Mouse (Mus musculus) embryo, embryonic 10 days (tissue): Measurements from ENCODE around the gene Sun2.

Source experiments
- DNase-seq: peaks from one replicate; pipeline ENCODE4 v3.0.0-alpha.2; 2015; ENCODE audit warnings: low spot score

The Sun2 gene

GRCm38 (mm10) chr15:79741921-79742705 is at the start of gene Sun2:
Gene Sun2, minus strand, starts transcription at chr15:79742536.
- DNase-seq = peak; percentile 78

GRCm38 (mm10) chr15:79791502-79791901 is 49.2 kb upstream of the Sun2 start:
- DNase-seq = peak; percentile 86

DNA sequence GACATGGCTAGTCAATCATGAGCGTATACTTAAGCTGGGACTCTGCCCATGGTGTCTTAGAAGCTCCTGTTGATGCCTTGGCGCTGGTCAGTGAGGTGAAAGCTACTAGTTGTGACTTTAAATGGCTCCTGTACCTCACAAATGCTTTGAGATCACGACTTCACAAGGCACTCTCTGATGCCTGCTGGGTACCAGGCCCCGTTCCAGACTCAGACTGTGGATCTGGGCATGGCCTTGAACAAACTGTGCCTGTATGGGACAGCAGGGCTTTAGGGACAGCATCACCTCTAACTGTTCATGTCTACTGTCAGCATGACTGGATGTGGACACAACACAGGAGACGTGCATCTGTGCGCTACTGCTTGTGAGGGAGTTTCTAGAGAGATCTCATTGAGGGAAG is 48.6 kb upstream of the Sun2 start:
- DNase-seq = no peak

DNA sequence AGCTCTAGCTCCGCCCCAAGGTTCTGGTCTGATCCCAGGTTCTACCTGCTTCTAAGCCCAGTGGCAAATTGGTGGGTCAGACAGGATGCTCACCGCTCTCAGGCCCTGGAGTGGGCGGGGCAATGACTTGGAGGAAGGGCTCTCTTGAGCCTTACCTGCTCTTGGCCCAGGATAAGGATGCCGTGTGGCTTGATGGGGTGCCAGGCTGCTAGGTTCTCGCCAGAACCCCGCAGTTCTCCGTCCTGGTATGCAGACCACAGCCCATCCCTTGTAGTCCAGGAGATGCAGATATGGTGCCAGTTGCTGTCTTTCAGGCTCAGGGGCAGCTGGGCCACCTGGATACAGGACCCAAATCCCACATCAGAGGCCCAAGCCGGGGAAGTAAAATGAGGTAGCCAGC is 47.8 kb upstream of the Sun2 start:
- no peak for DNase-seq

DNA sequence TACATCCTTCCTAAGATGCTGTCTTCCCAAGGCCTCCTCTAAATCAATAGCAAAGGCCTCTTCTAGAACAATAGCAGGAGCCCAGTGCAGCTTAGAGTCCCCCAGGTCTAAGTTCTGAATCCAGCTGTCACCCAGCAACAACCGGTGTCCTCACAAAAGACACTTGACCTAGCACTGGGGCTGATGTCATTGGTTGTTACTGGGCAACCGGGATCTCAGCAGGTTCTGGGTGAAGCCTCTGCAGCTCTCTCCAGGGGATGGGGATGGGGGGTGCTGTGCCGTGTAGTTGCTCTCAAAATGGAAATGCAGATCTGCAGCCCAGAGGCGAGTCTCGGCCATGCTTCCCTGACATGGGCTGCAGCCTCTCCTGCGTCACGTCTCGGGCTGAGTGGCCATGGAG is 45.5 kb upstream of the Sun2 start:
- no peak for DNase-seq

DNA sequence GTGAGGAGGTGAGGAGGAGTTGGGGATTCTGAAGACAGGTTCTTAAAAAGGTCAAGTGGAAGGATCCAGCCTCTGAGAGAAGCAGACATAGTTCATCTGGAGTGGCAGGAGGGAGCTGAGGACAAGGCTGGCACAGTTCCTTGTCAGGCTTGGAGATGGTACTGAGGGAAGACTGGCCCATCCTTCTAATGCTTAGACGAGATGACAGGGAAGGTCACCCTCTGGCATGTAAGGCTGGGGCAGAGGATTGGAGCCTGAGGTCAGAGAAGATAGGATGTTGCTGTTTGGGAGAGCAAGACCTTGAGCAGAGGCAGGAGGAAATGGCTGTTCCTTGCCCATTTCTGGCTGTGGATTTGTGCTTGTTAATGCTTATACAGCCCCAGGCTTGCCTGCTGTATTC is 42.7 kb upstream of the Sun2 start:
- DNase-seq = no peak

DNA sequence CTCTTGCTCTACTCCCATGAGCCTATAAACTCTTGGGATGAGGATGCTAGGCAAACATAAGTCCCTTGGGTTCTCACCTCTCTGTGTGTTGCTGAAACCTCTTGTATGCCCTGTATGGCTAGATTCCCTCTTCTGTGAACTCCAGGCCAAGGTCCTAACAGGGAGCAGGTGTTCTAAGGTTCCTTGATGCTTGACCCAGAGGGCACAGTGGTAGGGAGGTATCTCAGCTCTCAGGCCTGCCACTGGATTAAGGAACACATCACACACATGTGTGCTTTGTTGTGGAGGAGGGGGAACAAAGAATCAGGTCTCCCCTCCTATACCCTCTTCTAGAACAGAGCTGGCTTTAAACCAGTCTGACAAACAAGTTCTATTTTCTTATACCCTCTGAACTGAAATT is 35.4 kb upstream of the Sun2 start, which contains the start of gene Dnal4:
Gene Dnal4 (minus strand): TSS at position 101 of the 400 bp plus-strand sequence.
- DNase-seq = no peak

- no peak for DNase-seq
Measured at GRCm38 (mm10) chr15:79775662-79776061, 33.3 kb upstream of the Sun2 start.

DNA sequence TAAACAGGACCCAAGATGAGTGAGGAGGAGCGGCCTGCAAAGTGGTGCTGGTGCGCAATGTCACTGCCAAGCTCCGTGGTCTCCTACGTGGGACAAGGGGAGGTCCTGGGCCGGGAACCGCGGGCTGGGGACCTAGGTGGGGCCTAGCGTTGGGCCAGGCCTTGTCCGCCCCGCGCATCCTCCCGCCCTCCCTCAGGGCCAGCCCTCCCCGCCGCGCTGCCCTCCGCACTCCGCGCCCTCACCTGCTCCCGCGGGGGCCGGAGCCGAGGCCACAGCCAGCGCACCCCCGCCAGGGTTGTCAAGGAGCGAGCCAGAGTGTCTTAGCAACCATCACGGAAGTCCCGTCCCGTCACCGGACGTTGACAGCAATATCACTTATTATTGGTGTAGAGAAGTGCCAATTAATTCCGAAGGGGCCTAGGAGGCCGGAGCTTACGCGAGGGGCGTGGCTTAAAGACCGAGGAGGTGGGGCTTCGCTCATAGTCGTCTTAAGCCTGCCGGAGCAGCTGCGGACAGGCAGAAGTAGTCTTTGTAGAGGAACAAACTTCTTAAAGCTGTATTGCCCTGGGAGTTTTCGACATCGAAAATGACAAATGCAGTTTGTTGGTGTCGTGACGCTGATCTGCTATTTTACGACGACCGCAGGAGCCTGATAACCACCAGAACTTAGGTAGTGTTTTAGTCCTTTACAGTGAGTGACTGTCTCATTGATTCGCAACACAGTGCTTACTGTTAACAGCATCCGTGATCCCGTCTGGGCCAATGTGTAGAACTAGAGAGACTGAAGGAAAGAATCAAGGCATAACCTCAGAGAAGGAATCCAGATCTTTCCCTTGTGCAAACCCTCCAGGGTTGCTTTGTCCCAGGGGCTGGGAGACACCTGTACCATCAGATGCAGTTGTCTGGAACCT is 32.0 kb upstream of the Sun2 start:
- DNase-seq = peak; percentile 98

- no peak for DNase-seq
Measured at GRCm38 (mm10) chr15:79770629-79771240, 28.4 kb upstream of the Sun2 start.

DNA sequence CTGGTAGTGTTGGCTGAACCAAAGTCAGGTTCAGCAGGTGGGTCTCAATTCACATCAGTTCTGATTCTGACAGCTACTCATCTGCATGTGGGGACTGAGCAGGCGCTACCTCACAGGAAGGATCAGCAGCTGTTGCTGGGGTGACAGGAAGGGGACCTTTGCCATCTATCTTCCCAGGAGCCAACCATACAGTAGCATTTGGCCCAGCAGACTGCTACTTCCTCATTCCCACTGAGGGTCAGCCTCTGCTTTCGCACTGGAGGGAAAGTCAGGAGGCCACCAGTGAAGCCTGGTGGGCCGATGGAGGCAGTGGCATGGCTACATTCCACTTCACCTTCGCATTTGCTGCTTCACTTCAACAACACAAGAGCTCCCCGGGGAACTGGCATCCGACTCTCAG is 26.0 kb upstream of the Sun2 start:
- no peak for DNase-seq

DNA sequence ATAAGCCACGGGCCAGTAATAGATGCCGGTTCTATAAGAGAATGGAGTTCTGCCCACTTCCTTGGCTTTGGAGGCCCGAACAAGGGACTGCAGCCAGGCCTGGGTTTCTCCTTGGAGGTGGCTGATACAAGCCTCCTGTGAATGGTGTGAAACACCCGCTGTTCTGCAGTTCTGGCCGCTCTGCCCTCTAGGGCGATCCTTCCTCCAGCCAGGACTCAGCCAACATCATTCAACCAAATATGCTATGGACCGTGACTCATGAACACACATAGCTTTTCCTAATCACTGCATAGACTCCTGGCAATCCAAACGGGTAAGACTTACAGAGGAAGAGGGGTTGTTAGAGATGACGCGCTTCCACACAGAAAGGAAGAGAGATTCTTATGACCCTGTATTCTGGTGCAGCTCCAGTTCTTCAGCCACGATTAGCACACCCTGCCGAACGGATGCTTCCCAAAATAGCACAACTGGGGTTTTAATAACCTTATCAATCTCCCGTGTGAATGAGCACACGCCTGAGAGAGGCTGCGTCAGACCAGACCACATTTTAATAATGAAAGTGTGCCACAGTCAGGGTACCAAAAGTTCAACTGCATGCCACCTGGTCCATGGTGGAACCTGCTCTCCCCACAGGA is 25.1 kb upstream of the Sun2 start:
- no peak for DNase-seq

DNA sequence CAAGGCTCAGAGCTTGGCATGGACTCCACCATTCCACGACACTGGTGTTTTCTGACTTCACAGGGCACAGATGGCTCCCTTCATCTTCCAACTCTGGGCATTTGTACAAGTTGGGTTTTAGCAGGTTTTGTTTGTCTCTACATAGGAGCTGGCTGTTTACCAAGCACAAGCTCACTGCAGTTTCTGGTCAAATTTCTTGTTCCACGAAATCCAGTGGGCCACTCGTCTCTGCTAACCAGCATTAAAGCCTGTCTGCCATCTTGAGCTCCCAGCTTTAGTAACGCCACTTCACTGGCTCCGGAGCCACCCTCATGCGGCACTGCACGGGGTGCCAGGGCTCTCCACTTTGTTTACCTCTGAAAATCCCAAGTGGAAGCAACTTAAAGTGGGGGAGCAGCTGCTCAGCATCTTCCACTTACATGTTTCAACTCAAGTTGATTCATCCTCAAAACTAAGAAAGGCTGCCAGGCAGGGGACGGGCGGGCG is 24.3 kb upstream of the Sun2 start:
- no peak for DNase-seq

DNA sequence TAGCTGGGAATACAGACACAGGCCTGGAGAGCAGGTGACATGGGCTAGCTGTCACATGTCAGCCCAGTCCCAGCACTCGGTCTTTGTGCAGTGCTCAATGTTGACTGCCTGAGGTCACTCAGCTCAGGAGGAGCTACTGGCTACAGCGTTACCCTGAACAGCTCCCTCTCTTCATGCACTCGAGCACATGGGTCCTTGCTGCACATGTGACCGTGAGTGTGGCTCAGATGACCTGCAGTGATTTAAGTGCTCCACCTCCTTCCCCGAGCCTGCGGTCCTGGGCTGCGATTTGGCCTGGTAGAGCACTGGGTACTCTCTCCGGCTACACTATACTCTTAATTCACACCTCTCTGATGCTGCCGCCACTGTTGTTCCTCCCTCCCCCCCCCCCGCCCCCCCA is 23.8 kb upstream of the Sun2 start:
- no peak for DNase-seq

GRCm38 (mm10) chr15:79765361-79765760 is 23.0 kb upstream of the Sun2 start:
- no peak for DNase-seq

DNA sequence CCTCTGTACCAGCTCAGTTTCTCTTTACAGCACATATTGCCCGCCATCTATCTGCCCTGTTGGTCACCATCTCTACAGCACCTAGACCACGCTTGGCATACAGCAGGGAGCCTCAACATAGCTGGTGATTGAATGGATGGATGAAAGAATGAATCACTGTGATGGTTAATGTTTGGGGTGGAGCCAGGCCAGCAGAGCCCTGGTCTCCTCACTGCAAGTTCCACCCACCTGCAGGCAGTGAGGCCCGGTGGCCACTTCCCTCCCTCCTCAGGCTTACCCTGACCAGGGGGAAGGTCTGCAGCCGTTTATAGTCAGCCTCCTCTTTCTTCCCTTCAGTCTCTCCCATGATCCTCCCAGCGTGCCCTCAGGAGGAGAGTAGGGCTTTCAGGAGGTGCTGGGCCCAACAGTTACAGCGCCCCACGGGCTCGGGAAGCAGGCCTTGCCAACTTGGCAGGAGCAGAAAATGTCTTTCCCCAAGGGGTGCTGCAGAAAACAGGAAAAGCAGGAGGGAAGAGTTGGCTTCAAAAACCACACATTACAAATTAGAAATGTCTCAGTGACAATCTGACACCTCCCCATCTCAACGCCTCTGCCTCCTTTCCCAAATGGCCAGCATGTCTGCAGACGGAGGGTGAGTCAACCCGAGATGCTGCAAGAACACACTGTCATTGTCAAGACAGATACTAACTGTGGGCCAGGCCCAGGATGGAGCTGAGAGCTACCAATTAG is 22.4 kb upstream of the Sun2 start:
- no peak for DNase-seq

DNA sequence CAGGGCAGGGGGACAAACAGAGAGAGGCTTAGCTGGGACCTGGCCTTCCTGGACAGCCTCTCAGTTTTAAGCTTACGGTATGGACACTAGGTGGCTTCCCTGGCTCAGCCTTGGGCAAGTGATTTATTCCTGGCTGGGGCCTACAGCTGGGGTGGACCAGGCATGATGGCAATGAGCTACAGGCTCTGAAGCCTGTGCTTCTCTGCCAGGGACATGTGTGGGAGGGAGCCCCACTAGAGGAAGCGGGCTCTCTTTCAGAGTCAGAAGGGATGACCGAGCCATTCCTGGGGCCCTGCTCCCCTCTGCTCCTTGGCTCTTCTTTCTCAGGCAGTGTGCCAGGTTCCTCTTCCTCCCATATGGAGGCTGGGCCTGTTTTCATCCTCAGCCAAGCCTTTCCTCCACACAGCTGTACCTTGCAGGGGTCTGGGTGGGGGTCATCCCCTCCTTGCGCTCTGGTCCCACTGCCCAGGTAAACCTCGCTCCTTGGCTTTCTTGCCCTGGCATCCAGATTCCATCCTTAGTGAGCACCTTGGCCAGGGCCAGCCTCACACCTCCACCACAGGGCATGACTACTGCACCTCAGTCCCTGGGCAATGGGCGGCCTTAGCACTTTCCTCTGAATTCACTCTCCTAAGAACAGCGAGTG is 21.4 kb upstream of the Sun2 start:
- DNase-seq = no peak

DNA sequence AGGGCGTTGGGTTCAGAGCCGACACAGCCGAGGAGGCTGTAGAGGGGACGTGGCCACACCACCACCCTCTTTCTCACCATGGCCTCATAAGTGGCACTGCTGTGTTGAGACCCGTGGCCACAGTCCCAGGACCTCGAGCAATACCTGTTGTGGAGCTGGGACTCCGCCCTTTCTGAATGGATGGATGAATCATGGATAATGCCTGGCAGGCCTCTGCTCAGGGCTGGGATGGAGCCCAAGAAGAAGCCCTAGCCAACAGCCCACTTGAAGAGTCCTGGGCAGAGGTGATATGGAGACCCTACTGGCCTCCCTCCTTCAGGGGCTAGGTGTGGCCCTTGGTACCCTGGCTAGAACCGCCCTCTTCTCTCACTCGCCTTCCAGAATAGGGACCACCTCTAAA is 20.7 kb upstream of the Sun2 start:
- DNase-seq = no peak

DNA sequence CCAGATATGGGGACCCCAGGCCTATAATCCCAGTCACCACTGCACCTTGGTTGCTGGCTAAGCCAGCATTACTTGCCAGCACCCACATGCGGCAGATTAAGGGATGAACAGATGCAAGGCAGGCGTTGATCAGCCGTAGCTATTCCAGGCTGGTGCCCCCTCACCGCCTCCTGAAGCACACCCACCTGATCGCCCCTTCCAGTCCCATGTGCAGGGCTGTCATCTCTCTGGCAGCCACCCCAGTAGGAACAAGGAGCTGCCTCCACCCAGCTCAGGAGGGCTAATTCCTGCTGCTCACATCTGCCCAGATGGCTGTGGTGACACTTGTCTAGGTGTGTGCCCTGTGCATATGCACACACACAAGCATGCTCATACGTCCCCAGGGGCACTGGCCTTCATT is 18.6 kb upstream of the Sun2 start:
- no peak for DNase-seq

GRCm38 (mm10) chr15:79757118-79757517 is 14.8 kb upstream of the Sun2 start:
- no peak for DNase-seq
